Mouse (Mus musculus) embryonic stem cell, embryonic (primary cell): ENCODE measurements around the gene Tinf2.

Experiments
- CTCF ChIA-PET, 4 experiments: fragments of 300-600 bp in 2 of 4; fragments of 350-600 bp in 2 of 4; sonication (Branson Sonifier 250); formaldehyde crosslinking; loops; one replicate each; lab custom pipeline; 2022; ENCODE audit warnings: inconsistent platforms in 2 of 4; lab: Charles Lee
- POLR2A ChIA-PET, 4 experiments: fragments of 300-600 bp in 2 of 4; fragments of 350-600 bp in 2 of 4; sonication (Branson Sonifier 250); formaldehyde crosslinking; loops; one replicate each; lab custom pipeline; 2022; ENCODE audit warnings: antibody characterized with exemption in 4 of 4, inconsistent platforms in 1 of 4; lab: Charles Lee

Tinf2 gene

DNA sequence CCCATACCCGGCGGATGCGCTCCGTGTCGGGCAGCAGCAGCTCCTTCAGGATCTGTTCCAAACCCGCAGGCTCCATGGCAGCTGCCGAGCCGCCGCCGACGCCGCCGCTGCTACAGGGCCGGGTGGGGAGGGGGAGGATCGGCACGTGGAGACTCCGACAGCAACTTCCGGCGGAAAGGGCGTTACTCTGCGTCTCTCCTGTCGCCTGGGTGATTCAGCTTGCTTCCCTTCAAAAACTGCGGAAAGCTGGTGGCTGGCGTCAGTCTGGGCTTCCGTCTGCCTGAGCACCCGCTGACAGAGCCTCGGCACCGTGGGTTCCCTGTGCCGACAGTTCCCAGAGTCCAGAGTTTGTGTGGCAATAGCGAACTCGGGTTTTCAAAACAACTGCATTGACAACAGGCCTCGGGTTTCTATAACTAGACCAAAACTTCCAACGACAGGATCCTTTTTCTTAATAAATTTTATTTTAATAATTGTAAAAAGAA lies 46.1 kb downstream of the Tinf2 start, which contains the start of gene Ipo4:
Gene Ipo4, minus strand, starts transcription at position 435 of the 485 bp plus-strand sequence.
- CTCF ChIA-PET, result interaction anchor here (0.5 to 2.2 kb wide), 6 partner anchors 25 to 283 kb away, joined by 3 to 5 read pairs (median 4); partner anchors contain the start of gene Mdp1 (in 1 of the 4)
- POLR2A ChIA-PET, result interaction anchor here (0.7 to 2.9 kb wide), 26 partner anchors 8 to 292 kb away, joined by 3 to 15 read pairs (median 4); partner anchors contain the start of genes A730061H03Rik (in 2 of the 4), Psme2 (in 2 of the 4), Tm9sf1 (in 2 of the 4) and Dcaf11 (in 1 of the 4)

DNA sequence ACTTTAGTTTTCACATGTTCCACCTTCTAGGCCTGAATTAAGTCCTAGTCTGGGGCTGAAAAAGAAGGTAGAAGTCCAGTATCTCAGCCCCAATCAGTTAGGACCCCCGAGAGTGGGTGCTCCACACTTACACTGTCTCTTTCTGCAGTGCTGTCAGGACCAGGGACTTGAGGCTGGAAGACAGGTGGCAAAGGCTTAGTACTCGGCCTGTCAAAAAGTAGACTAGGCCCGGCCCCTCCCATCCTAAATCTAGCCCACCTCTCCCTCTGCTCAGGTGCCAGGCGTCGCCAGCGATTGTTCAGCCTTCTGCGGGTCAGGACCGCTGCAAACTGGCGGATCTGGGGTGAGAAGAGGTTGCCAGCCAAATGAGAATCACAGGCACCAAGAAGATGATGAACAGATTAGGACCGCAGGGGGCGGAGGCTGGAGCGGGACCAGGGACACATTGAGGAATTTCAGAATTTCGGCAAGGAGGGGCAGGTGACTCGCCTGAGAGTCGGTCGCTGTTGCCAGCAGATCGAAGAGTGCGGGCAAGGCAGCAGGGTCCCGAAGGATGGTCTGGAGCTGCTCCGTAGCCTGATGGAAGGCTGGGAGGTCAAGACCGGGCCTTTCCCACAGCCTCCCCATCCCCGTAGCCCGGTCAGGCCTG lies 46.6 kb downstream of the Tinf2 start:
- CTCF ChIA-PET, result interaction anchor here in 3 of 4 experiments (0.6 to 2.2 kb wide), 6 partner anchors 25 to 284 kb away, joined by 3 to 5 read pairs (median 3); partner anchors contain the start of gene Mdp1 (in 1 of the 3)
- POLR2A ChIA-PET, result interaction anchor here (0.7 to 2.9 kb wide), 25 partner anchors 8 to 293 kb away, joined by 3 to 15 read pairs (median 4); partner anchors contain the start of genes A730061H03Rik (in 2 of the 4), Psme2 (in 2 of the 4), Tm9sf1 (in 2 of the 4) and Dcaf11 (in 1 of the 4)

DNA sequence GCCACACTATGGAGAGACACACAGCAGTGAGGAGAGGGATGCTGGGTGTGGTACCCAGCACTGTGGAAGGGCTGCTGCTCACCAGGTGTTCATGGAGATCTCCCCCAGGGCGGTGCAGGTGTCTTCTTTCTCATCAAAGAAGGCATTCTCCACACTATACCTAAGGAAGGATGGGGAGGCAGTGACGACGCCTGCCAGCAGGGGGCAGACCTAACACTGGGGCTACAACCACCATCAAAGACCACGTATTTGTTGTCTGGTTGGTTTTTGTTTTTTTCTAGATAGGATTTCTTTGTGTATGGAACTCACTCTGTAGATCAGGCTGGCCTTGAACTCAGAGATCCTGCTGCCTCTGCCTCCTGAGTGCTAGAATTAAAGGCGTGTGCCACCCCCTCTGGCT lies 52.3 kb downstream of the Tinf2 start:
- POLR2A ChIA-PET, result interaction anchor here in 3 of 4 experiments (0.7 to 2.2 kb wide), 14 partner anchors 10 to 69 kb away, joined by 3 to 7 read pairs (median 4); partner anchors contain the start of genes Gmpr2 (in 2 of the 3), Nedd8 (in 2 of the 3), Rnf31 (in 2 of the 3) and A730061H03Rik (in 1 of the 3)
- CTCF ChIA-PET, result interaction anchor here in 3 of 4 experiments (1.3 to 1.7 kb wide), 5 partner anchors 12 to 114 kb away, joined by 3 to 9 read pairs (median 6); partner anchors contain the start of genes Mdp1 (in 2 of the 3) and Rec8 (in 2 of the 3)

DNA sequence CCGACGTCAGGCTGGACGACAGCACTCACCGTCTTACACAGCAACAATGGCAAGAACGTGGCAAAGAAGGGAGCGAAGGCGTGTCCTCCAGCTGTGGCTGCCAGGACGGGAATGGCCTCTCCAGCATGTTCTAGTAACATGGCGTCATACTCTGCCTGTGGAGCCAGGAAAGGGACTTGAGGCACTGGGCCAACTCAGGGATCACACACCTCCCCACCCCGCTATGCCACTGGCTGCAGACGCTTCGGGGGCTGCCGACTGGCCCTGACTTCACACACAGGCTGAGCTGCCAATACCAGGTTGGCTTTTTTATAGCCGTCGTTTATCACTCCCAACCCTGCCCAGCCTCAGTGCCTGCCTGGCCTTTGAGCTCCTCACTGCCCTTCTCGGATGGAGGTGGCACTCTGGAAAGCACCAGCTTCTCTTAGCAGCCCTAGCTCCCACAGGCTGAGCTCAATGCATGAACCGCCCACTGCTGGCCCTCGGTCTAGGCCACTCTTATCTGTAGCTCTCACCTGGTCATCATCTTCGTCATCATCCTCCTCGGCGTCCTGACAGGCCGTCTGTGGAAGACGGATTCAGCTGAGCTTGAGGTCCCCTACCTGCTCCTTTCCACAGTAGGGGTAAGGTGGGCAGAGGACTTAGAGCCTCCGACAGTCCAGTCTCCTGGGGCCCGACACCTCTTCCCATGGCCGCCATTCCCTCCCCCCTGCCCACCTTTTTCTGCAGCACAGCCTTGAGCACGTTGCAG lies 53.4 kb downstream of the Tinf2 start:
- POLR2A ChIA-PET, result interaction anchor here in 3 of 4 experiments (0.7 to 2.2 kb wide), 16 partner anchors 9 to 245 kb away, joined by 3 to 7 read pairs (median 4); partner anchors contain the start of genes Gmpr2 (in 2 of the 3), Nedd8 (in 2 of the 3), Rnf31 (in 2 of the 3) and A730061H03Rik (in 1 of the 3)
- CTCF ChIA-PET, result interaction anchor here (0.6 to 2.0 kb wide), 16 partner anchors 11 to 507 kb away, joined by 3 to 9 read pairs (median 4); partner anchors contain the start of genes Mdp1 (in 2 of the 4) and Rec8 (in 2 of the 4)
